Mouse (Mus musculus): ENCODE measurements at regions not wholly inside any gene's neighbourhood (a gene's known extent, or its start where the extent isn't known, plus 50 kb on each side); places are given as distances from the start of the nearest gene placed in this dataset.

DNA sequence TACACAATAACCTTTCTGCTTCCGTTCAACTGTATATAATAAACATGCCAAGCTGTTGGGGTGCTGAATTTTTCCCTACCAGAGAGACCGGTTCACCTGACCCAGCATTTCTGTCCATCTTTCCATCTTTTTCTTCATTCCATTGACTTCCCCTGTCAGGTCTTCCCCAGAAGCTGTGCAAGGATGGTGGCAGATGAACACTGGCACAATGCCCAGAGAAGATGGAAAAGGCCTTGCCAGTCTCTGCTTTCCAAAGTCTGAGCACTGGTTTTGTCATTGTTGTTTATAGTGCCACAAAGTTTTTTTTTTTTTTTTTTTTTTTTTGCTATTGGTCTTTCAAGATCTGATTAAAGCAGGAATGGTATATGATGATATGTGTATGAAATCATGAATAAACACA, 526.6 kb downstream of the Fgf9 start:
- H3K4me3 ChIP-seq (ENCODE audit: low read depth, low read length): no peak overlapping the region
- ATAC-seq: no peak
- H3K4me1 ChIP-seq (ENCODE audit: control insufficient read depth, insufficient read depth, low read length): no peaks in the 10 kb centered on the region
- no peak overlapping the region for H3K27ac ChIP-seq (ENCODE audit: low read length)
- H3K9ac ChIP-seq (ENCODE audit: low read depth, low read length): no peak overlapping the region
- H3K9me3 ChIP-seq (replicated peaks; ENCODE audit: control insufficient read depth, low read length, poor library complexity, severe bottlenecking): no peaks in the 10 kb centered on the region
- H3K36me3 ChIP-seq (ENCODE audit: control insufficient read depth, insufficient read depth, low read length): no peaks in the 10 kb centered on the region
- 96% methylated on average over 2 of the region's 2 CpGs for WGBS
- no peaks in the 10 kb centered on the region for H3K27me3 ChIP-seq (ENCODE audit: control insufficient read depth, insufficient read depth, low read depth, low read length)
- no peak overlapping the region for H3K4me2 ChIP-seq (ENCODE audit: low read length)

GRCm38 (mm10) chr14:58581806-58582205, 511.5 kb downstream of the Fgf9 start:
- Histone ChIP-seq H3K36me3 (ENCODE audit: control insufficient read depth, insufficient read depth, low read length) (no peaks in the 10 kb centered on the region), H3K4me2 (ENCODE audit: low read length) (no peak overlapping the region), H3K4me1 (ENCODE audit: control insufficient read depth, insufficient read depth, low read length) (no peaks in the 10 kb centered on the region), H3K9me3 (replicated peaks; ENCODE audit: control insufficient read depth, low read length, poor library complexity, severe bottlenecking) (no peaks in the 10 kb centered on the region), H3K9ac (ENCODE audit: low read depth, low read length) (no peak overlapping the region), H3K4me3 (ENCODE audit: low read depth, low read length) (no peak overlapping the region), H3K27ac (ENCODE audit: low read length) (no peak overlapping the region), H3K27me3 (ENCODE audit: control insufficient read depth, insufficient read depth, low read depth, low read length) (no peaks in the 10 kb centered on the region)
- no peak for ATAC-seq
- 90% methylated on average over 5 of the region's 5 CpGs for WGBS

GRCm38 (mm10) chr14:58570021-58570420, 499.7 kb downstream of the Fgf9 start:
- no peak overlapping the region for H3K4me2 ChIP-seq (ENCODE audit: low read length)
- no peak overlapping the region for H3K4me3 ChIP-seq (ENCODE audit: low read depth, low read length)
- H3K4me1 ChIP-seq (ENCODE audit: control insufficient read depth, insufficient read depth, low read length): no peaks in the 10 kb centered on the region
- ATAC-seq: no peak
- H3K9ac ChIP-seq (ENCODE audit: low read depth, low read length): no peak overlapping the region
- H3K27me3 ChIP-seq (ENCODE audit: control insufficient read depth, insufficient read depth, low read depth, low read length): no peaks in the 10 kb centered on the region
- no peaks in the 10 kb centered on the region for H3K36me3 ChIP-seq (ENCODE audit: control insufficient read depth, insufficient read depth, low read length)
- 93% methylated on average over 2 of the region's 2 CpGs for WGBS
- no peaks in the 10 kb centered on the region for H3K9me3 ChIP-seq (replicated peaks; ENCODE audit: control insufficient read depth, low read length, poor library complexity, severe bottlenecking)
- no peak overlapping the region for H3K27ac ChIP-seq (ENCODE audit: low read length)

- ATAC-seq: no peak
- no peak overlapping the region for H3K4me3 ChIP-seq (ENCODE audit: low read depth, low read length)
- no peaks in the 10 kb centered on the region for H3K4me1 ChIP-seq (ENCODE audit: control insufficient read depth, insufficient read depth, low read length)
- H3K36me3 ChIP-seq (ENCODE audit: control insufficient read depth, insufficient read depth, low read length): no peaks in the 10 kb centered on the region
- no peak overlapping the region for H3K4me2 ChIP-seq (ENCODE audit: low read length)
- H3K9me3 ChIP-seq (replicated peaks; ENCODE audit: control insufficient read depth, low read length, poor library complexity, severe bottlenecking): no peaks in the 10 kb centered on the region
- no peaks in the 10 kb centered on the region for H3K27me3 ChIP-seq (ENCODE audit: control insufficient read depth, insufficient read depth, low read depth, low read length)
- no peak overlapping the region for H3K27ac ChIP-seq (ENCODE audit: low read length)
- no peak overlapping the region for H3K9ac ChIP-seq (ENCODE audit: low read depth, low read length)
Observed at GRCm38 (mm10) chr14:58567472-58567871, 497.1 kb downstream of the Fgf9 start.

GRCm38 (mm10) chr14:58563082-58563481, 492.7 kb downstream of the Fgf9 start:
- H3K9ac ChIP-seq (ENCODE audit: low read depth, low read length): no peak overlapping the region
- H3K27ac ChIP-seq (ENCODE audit: low read length): no peak overlapping the region
- H3K4me3 ChIP-seq (ENCODE audit: low read depth, low read length): no peak overlapping the region
- no peak overlapping the region for H3K4me2 ChIP-seq (ENCODE audit: low read length)
- H3K27me3 ChIP-seq (ENCODE audit: control insufficient read depth, insufficient read depth, low read depth, low read length): no peaks in the 10 kb centered on the region
- no peak for ATAC-seq
- no peaks in the 10 kb centered on the region for H3K9me3 ChIP-seq (replicated peaks; ENCODE audit: control insufficient read depth, low read length, poor library complexity, severe bottlenecking)
- no peaks in the 10 kb centered on the region for H3K36me3 ChIP-seq (ENCODE audit: control insufficient read depth, insufficient read depth, low read length)
- 81% methylated on average over 2 of the region's 2 CpGs for WGBS
- no peaks in the 10 kb centered on the region for H3K4me1 ChIP-seq (ENCODE audit: control insufficient read depth, insufficient read depth, low read length)

DNA sequence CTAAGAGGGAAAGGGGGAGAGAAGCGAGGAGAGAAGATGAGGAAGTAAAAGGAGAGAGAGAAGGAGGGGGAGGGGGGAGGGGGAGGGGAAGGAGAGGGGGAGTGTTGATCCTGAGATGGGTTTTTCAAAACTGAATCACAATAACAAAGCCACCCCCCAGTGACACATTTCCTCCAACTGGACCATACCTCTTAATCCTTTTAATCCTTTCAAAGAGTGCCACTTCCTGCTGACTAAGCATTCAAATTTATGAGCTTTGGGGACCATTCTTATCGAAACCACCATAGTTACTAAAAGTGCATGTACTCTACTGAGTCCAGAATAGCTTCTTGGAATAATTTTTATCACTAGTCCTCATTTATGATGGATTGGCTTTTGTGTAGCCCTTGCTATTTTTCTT, 480.4 kb downstream of the Fgf9 start:
- no peak for ATAC-seq
- Histone ChIP-seq H3K4me2 (ENCODE audit: low read length) (no peak overlapping the region), H3K4me1 (ENCODE audit: control insufficient read depth, insufficient read depth, low read length) (no peaks in the 10 kb centered on the region), H3K9ac (ENCODE audit: low read depth, low read length) (no peak overlapping the region), H3K27ac (ENCODE audit: low read length) (no peak overlapping the region), H3K27me3 (ENCODE audit: control insufficient read depth, insufficient read depth, low read depth, low read length) (no peaks in the 10 kb centered on the region), H3K9me3 (replicated peaks; ENCODE audit: control insufficient read depth, low read length, poor library complexity, severe bottlenecking) (no peaks in the 10 kb centered on the region), H3K36me3 (ENCODE audit: control insufficient read depth, insufficient read depth, low read length) (no peaks in the 10 kb centered on the region), H3K4me3 (ENCODE audit: low read depth, low read length) (no peak overlapping the region)
- WGBS: 13% methylated on average over 1 of the region's 2 CpGs

GRCm38 (mm10) chr14:58545778-58546177, 475.4 kb downstream of the Fgf9 start:
- under 1% methylated on average over 5 of the region's 5 CpGs for WGBS
- no peak for ATAC-seq
- Histone ChIP-seq H3K4me1 (ENCODE audit: control insufficient read depth, insufficient read depth, low read length) (no peaks in the 10 kb centered on the region), H3K27me3 (ENCODE audit: control insufficient read depth, insufficient read depth, low read depth, low read length) (no peaks in the 10 kb centered on the region; the same call in 1 of the 2 replicates), H3K27ac (ENCODE audit: low read length) (no peak overlapping the region), H3K9me3 (replicated peaks; ENCODE audit: control insufficient read depth, low read length, poor library complexity, severe bottlenecking) (no peaks in the 10 kb centered on the region), H3K9ac (ENCODE audit: low read depth, low read length) (no peak overlapping the region), H3K4me3 (ENCODE audit: low read depth, low read length) (no peak overlapping the region), H3K36me3 (ENCODE audit: control insufficient read depth, insufficient read depth, low read length) (no peaks in the 10 kb centered on the region), H3K4me2 (ENCODE audit: low read length) (no peak overlapping the region)

GRCm38 (mm10) chr14:58543140-58543767, 472.9 kb downstream of the Fgf9 start:
- Histone ChIP-seq H3K36me3 (ENCODE audit: control insufficient read depth, insufficient read depth, low read length) (no peaks in the 10 kb centered on the region), H3K9ac (ENCODE audit: low read depth, low read length) (no peak overlapping the region), H3K4me3 (ENCODE audit: low read depth, low read length) (no peak overlapping the region), H3K27me3 (ENCODE audit: control insufficient read depth, insufficient read depth, low read depth, low read length) (no peaks in the 10 kb centered on the region; the same call in 1 of the 2 replicates), H3K9me3 (replicated peaks; ENCODE audit: control insufficient read depth, low read length, poor library complexity, severe bottlenecking) (no peaks in the 10 kb centered on the region), H3K27ac (ENCODE audit: low read length) (no peak overlapping the region), H3K4me2 (ENCODE audit: low read length) (no peak overlapping the region), H3K4me1 (ENCODE audit: control insufficient read depth, insufficient read depth, low read length) (no peaks in the 10 kb centered on the region)
- WGBS: 85% methylated on average over 10 of the region's 10 CpGs
- ATAC-seq: no peak

- no peak overlapping the region for H3K27ac ChIP-seq (ENCODE audit: low read length)
- H3K9me3 ChIP-seq (replicated peaks; ENCODE audit: control insufficient read depth, low read length, poor library complexity, severe bottlenecking): no peaks in the 10 kb centered on the region
- H3K4me3 ChIP-seq (ENCODE audit: low read depth, low read length): no peak overlapping the region
- no peak overlapping the region for H3K9ac ChIP-seq (ENCODE audit: low read depth, low read length)
- 73% methylated on average over 6 of the region's 6 CpGs for WGBS
- ATAC-seq: no peak
- H3K36me3 ChIP-seq (ENCODE audit: control insufficient read depth, insufficient read depth, low read length): no peaks in the 10 kb centered on the region
- H3K4me2 ChIP-seq (ENCODE audit: low read length): no peak overlapping the region
- H3K4me1 ChIP-seq (ENCODE audit: control insufficient read depth, insufficient read depth, low read length): no peaks in the 10 kb centered on the region
- no peaks in the 10 kb centered on the region for H3K27me3 ChIP-seq (ENCODE audit: control insufficient read depth, insufficient read depth, low read depth, low read length)
Observed at GRCm38 (mm10) chr14:58538135-58538534, 467.8 kb downstream of the Fgf9 start.
